Mouse (Mus musculus): ENCODE results near the gene Dpm3.

The Dpm3 gene

GRCm38 (mm10) chr3:89270891-89271290, 11.7 kb downstream of the Dpm3 start:
- DNase-seq: peak; percentile 55

GRCm38 (mm10) chr3:89271760-89272159, 12.6 kb downstream of the Dpm3 start:
- no peak for DNase-seq

- no peak for DNase-seq
Observed at GRCm38 (mm10) chr3:89276061-89276460, 16.9 kb downstream of the Dpm3 start.

- DNase-seq: no peak
Observed at GRCm38 (mm10) chr3:89277281-89278021, 18.3 kb downstream of the Dpm3 start.

GRCm38 (mm10) chr3:89278107-89278506, 18.9 kb downstream of the Dpm3 start:
- no peak for DNase-seq

GRCm38 (mm10) chr3:89278643-89279042, 19.5 kb downstream of the Dpm3 start:
- DNase-seq: no peak

- DNase-seq: peak; percentile 85
Observed at GRCm38 (mm10) chr3:89279153-89279890, 20.2 kb downstream of the Dpm3 start.

GRCm38 (mm10) chr3:89280050-89280605, 21.0 kb downstream of the Dpm3 start:
- no peak for DNase-seq

GRCm38 (mm10) chr3:89280606-89281511, 21.7 kb downstream of the Dpm3 start, which contains the start of gene Efna1:
Gene Efna1, minus strand, starts transcription at chr3:89281142.
- peak; percentile 49 for DNase-seq

- peak; percentile 82 for DNase-seq
Observed at GRCm38 (mm10) chr3:89281579-89282290, 22.6 kb downstream of the Dpm3 start.

- DNase-seq: no peak
Observed at GRCm38 (mm10) chr3:89282291-89282643, 23.1 kb downstream of the Dpm3 start.

GRCm38 (mm10) chr3:89284261-89284660, 25.1 kb downstream of the Dpm3 start:
- DNase-seq: no peak

GRCm38 (mm10) chr3:89285526-89285925, 26.4 kb downstream of the Dpm3 start:
- no peak for DNase-seq

GRCm38 (mm10) chr3:89287286-89287685, 28.1 kb downstream of the Dpm3 start:
- DNase-seq: no peak

GRCm38 (mm10) chr3:89288503-89288928, 29.4 kb downstream of the Dpm3 start:
- no peak for DNase-seq

GRCm38 (mm10) chr3:89291874-89292273, 32.7 kb downstream of the Dpm3 start:
- no peak for DNase-seq

GRCm38 (mm10) chr3:89292303-89292702, 33.1 kb downstream of the Dpm3 start:
- DNase-seq: no peak

- no peak for DNase-seq
Observed at GRCm38 (mm10) chr3:89293247-89293918, 34.2 kb downstream of the Dpm3 start.

- no peak for DNase-seq
Observed at GRCm38 (mm10) chr3:89294195-89294594, 35.0 kb downstream of the Dpm3 start.

- DNase-seq: no peak
Observed at GRCm38 (mm10) chr3:89295685-89296230, 36.6 kb downstream of the Dpm3 start.

GRCm38 (mm10) chr3:89296761-89297396, 37.7 kb downstream of the Dpm3 start:
- DNase-seq: no peak
